ENCODE assay signal across 9 mouse cellular contexts in genomic region chr4:89140832-89141231, GRCm38 (mm10). TPM values are rescaled to one million over a fixed set of nuclear protein-coding genes. Genes with fewer than 3 reads are reported as not detected.
A peak's percentile ranks its signal among the peaks of the same experiment; 100 is the strongest.
DNase-seq lines count a peak whose midpoint lies in the region; ATAC-seq lines count a peak whose summit lies in the region.
"Had no signal": no experiment of that assay in that cellular context is flagged by ENCODE, and none has a peak within 500 bp of the region (broad histone marks: within the 10 kb centered on the region; RNA-seq: fewer than 3 reads in every experiment).

No protein-coding gene starts in this region.

- no peaks in the 10 kb centered on the region for H3K4me1 ChIP-seq in midbrain, embryonic 14.5 days (ENCODE audit: control insufficient read depth, insufficient read depth, low read length)
- peaks cover 25% of the 10 kb centered on the region for H3K4me1 ChIP-seq in midbrain, embryonic 13.5 days (replicated peaks)
- H3K4me1 ChIP-seq in forebrain, embryonic 10.5 days: peaks cover 45% of the 10 kb centered on the region

- H3K36me3 ChIP-seq in midbrain, embryonic 14.5 days (ENCODE audit: control insufficient read depth, insufficient read depth, low read length): no peaks in the 10 kb centered on the region
- H3K36me3 ChIP-seq in midbrain, embryonic 13.5 days: no peaks in the 10 kb centered on the region
- peaks cover 65% of the 10 kb centered on the region for H3K36me3 ChIP-seq in forebrain, embryonic 10.5 days (replicated peaks)

- WGBS in midbrain, embryonic 14.5 days: 87% methylated on average over 5 of the region's 5 CpGs
- whole genome bisulfite sequencing in midbrain, embryonic 13.5 days: 87% methylated on average over 5 of the region's 5 CpGs
- whole genome bisulfite sequencing in forebrain, embryonic 10.5 days: 90% methylated on average over 5 of the region's 5 CpGs

- H3K4me2 ChIP-seq in midbrain, embryonic 14.5 days (ENCODE audit: low read length): no peak overlapping the region
- H3K4me2 ChIP-seq in midbrain, embryonic 13.5 days (replicated peaks): no peak overlapping the region

- H3K27me3 ChIP-seq in midbrain, embryonic 14.5 days (ENCODE audit: control insufficient read depth, insufficient read depth, low read length): no peaks in the 10 kb centered on the region
- no peaks in the 10 kb centered on the region for H3K27me3 ChIP-seq in midbrain, embryonic 13.5 days
- H3K27me3 ChIP-seq in forebrain, embryonic 10.5 days (ENCODE audit: poor library complexity, severe bottlenecking): no peaks in the 10 kb centered on the region

- H3K9me3 ChIP-seq in midbrain, embryonic 14.5 days (ENCODE audit: control insufficient read depth, low read length): no peaks in the 10 kb centered on the region
- no peaks in the 10 kb centered on the region for H3K9me3 ChIP-seq in midbrain, embryonic 13.5 days
- H3K9me3 ChIP-seq in forebrain, embryonic 10.5 days: no peaks in the 10 kb centered on the region

- no peak overlapping the region for H3K4me3 ChIP-seq in midbrain, embryonic 14.5 days (replicated peaks; ENCODE audit: low read depth, low read length)
- no peak overlapping the region for H3K4me3 ChIP-seq in midbrain, embryonic 13.5 days (replicated peaks)
- no peak overlapping the region for H3K4me3 ChIP-seq in forebrain, embryonic 10.5 days

- H3K27ac ChIP-seq in midbrain, embryonic 14.5 days (replicated peaks; ENCODE audit: low read depth, low read length): no peak overlapping the region
- no peak overlapping the region for H3K27ac ChIP-seq in midbrain, embryonic 13.5 days
- H3K27ac ChIP-seq in forebrain, embryonic 10.5 days: no peak overlapping the region
- H3K27ac ChIP-seq: liver, embryonic 14.5 days had no signal

- H3K9ac ChIP-seq in midbrain, embryonic 14.5 days (replicated peaks; ENCODE audit: low read length): no peak overlapping the region
- H3K9ac ChIP-seq in midbrain, embryonic 13.5 days (replicated peaks): no peak overlapping the region
- H3K9ac ChIP-seq: liver, embryonic 14.5 days had no signal

- no peak for ATAC-seq in midbrain, embryonic 14.5 days (ENCODE audit: low FRiP score, low TSS enrichment)
- ATAC-seq in midbrain, embryonic 13.5 days: no peak
- ATAC-seq in monocyte, adult 5-6 weeks (replicated peaks; ENCODE audit: insufficient number of reproducible peaks, low FRiP score, low TSS enrichment, poor library complexity, severe bottlenecking): no peak

- peak; percentile 38 for DNase-seq in midbrain, embryonic 14.5 days
- peak; percentile 33 to 63 for DNase-seq in frontal cortex, postnatal 36 days (ENCODE audit: low spot score in 2 of 2)
- DNase-seq in kidney, adult 8-10 months: peak; percentile 27 to 59
- DNase-seq in ovary, postnatal 10 days (ENCODE audit: low spot score): peak; percentile 22
- DNase-seq in thymus, postnatal 25 days: no peak
- DNase-seq in forebrain, embryonic 10.5 days (ENCODE audit: extremely low spot score, low spot score): no peak

RNA-seq across cellular contexts. Expression of gene Mtap, which starts 3.9 kb away (rescaled TPM):
- 13.9 and 23.2 TPM in 2 replicates for polyA plus RNA-seq in midbrain, embryonic 14.5 days (2014; fragmentation: Nextera tagmentation; extraction: Ambion mirVana)
- polyA plus RNA-seq in midbrain, embryonic 13.5 days (2015; fragmentation: Nextera tagmentation; extraction: Ambion mirVana): 27.0 and 27.4 TPM in 2 replicates
- 12.1 to 25.9 TPM (median 24.6 TPM) in 3 replicates for total RNA-seq in monocyte, adult 5-6 weeks (2017)
- 138 and 147 TPM in 2 replicates for polyA plus RNA-seq in forebrain, embryonic 10.5 days (2016; fragmentation: Nextera tagmentation; extraction: Ambion mirVana)

Comparison
In these comparisons a context has a peak if more than half of its experiments do, and no peak if none do; other contexts are left out.
1. DNase-seq: peak in midbrain, embryonic 14.5 days (single experiment), frontal cortex, postnatal 36 days (2 of 2), kidney, adult 8-10 months (2 of 2) and ovary, postnatal 10 days (single experiment); none in thymus, postnatal 25 days (single experiment) and forebrain, embryonic 10.5 days (single experiment).